In the genomic region with DNA sequence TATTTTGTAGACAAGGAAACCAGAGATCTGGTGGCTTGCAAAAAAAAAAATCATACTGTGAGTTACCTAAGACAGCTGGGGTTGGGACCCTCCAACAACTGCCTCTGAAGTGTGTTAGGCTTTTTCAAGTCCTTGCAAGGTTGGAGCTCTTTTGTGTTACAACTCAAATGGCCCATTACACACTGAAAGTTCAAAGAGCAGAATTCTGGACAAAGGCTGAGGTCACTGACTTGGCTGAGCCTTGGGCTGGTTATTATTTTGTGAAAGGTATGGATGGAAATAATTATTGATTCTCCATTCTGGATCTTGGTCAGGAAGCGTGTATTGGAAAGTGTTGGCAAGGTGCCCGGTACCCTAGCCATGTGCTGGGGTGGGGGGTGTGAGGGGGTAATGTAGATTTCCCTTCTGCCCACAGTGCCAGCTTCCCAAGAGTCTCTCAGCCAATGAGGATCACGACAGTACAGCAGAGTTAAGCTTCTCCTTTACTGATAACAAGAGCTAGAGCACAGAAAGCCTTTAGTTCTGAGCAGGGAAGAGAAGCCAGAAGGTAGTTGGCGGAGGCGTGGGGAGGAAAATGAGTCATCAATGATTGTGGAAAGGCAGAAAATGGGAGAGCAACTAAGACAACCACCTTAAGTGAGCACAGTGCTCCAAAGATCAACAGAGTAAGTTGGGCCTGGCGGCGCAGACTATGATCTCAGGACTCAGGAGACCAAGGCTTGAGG, we compare ENCODE assay signal across 17 mouse cellular contexts. TPM values are rescaled to one million over a fixed set of nuclear protein-coding genes. Genes with fewer than 3 reads are reported as not detected.
DNase-seq lines count a peak whose midpoint lies in the region.
"Had no signal": no experiment of that assay in that cellular context is flagged by ENCODE, and none has a peak within 500 bp of the region (broad histone marks: within the 10 kb centered on the region; RNA-seq: fewer than 3 reads in every experiment).

No protein-coding gene starts in this region.

- DNase-seq in layer of hippocampus, adult 8-10 months (ENCODE audit: low spot score in 2 of 2): peak; percentile 24 to 39
- no peak for DNase-seq in layer of hippocampus, adult 9-10 months (ENCODE audit: low spot score)
- DNase-seq in right cerebral cortex, adult 2 months (ENCODE audit: low spot score in 2 of 2): peak; percentile 54
- no peak for DNase-seq in right cerebral cortex, postnatal 4 days
- DNase-seq in left cerebral cortex, adult 8-10 months (ENCODE audit: low spot score in 2 of 2): peak; percentile 13 to 50
- peak; percentile 76 for DNase-seq in telencephalon, adult 2 months (ENCODE audit: low read depth, low spot score)
- no peak for DNase-seq in B cell, adult 2 months
- DNase-seq: adrenal gland, adult 2 months; cerebellum, adult 9-11 months; gastrocnemius, postnatal 25 days; heart, adult 2 months; heart, postnatal 36 days; kidney, postnatal 36 days; liver, embryonic 13.5 days; retina, postnatal 1 day; thymus, postnatal 14 days had no signal

RNA-seq across cellular contexts. Expression of a gene that starts 14.2 kb away (rescaled TPM):
- total RNA-seq in layer of hippocampus, adult 8-10 months (2022): 10 to 100 TPM; 36.7 to 56.7 (median 47.3) TPM
- 10 to 100 TPM; 49.5 to 63.9 (median 56.1) TPM for total RNA-seq in left cerebral cortex, adult 8-10 months (2022)
- total RNA-seq: monocyte, adult 5-6 weeks had no signal

Comparison
In these comparisons a context has a peak if more than half of its experiments do, and no peak if none do; other contexts are left out.
1. DNase-seq: peak in layer of hippocampus, adult 8-10 months (2 of 2), right cerebral cortex, adult 2 months (2 of 2), left cerebral cortex, adult 8-10 months (2 of 2) and telencephalon, adult 2 months (single experiment); none in layer of hippocampus, adult 9-10 months (single experiment), right cerebral cortex, postnatal 4 days (single experiment) and B cell, adult 2 months (0 of 2).